Mouse (Mus musculus) left cerebral cortex, adult 18-20 months (tissue): ENCODE data around the gene 4930523C07Rik. TPM values are rescaled to one million over a fixed set of nuclear protein-coding genes. Genes with fewer than 3 reads are reported as not detected.

Experiments used
- DNase-seq, 2 experiments: peaks; one replicate each; pipeline ENCODE4 v3.0.0; 2021 to 2022; ENCODE audit warnings: low spot score in 2 of 2, mixed read lengths in 1 of 2
- total RNA-seq, 2 experiments: library from RNA; stranded (reverse); gene quantifications; 2 replicates each; pipeline ENCODE4 v1.2.3; 2021

Gene 4930523C07Rik
- total RNA-seq, 2 experiments from 2014 or later, result 1.3 to 1.7 TPM

DNA sequence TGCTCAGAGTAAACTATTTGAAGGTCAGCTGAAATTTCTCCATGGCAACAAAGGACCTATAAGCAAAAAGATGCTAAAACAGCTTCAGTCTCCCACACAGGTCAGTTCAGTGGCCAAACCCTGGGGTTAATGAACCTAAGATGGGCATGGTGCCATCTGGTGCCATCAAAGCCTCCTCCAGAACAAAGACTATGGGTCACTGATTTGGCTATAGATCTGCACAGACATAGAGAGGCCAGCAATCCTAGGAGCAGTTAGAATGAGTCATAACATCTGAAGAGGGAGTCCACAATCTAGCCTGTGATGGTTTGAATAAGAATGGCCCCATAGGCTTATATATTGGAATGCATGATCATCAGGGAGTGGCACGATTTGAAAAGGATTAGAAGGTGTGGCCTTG lies 40.1 kb downstream of the 4930523C07Rik start:
- no peak for DNase-seq

- no peak for DNase-seq
Observed at GRCm38 (mm10) chr1:160086651-160087050, 42.5 kb downstream of the 4930523C07Rik start.

DNA sequence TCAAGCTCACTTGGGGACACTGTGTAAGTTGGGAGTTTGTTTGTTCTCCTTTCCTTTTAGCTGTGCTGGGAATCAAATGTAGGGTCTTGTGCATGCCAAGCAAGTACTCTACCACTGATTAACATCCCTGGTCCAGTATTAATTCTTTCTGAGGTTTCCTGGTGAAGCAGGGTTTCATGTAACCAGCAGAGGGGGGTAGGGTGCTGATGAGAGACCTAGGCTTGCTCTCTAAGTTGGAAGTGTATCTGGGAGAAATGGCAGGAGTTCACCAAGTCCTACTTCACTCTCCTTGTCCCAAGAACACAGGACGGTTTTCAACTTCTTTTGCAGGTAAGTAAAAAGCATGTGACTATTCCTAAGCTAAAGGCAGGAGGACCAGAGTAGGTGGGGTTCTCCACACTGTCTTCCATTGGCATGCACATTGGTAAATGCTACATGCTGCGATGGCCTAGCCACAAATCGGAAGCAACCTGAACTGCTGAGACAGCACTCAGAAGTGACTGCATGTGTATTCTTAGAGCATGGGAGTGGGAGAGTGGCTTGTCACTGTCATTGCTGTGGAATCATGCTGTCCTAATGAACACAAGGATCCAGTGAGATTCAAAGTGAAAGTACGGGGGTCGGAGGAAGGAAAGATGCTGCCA lies 55.6 kb downstream of the 4930523C07Rik start:
- no peak for DNase-seq

- peak; percentile 11 to 29 for DNase-seq
Observed at GRCm38 (mm10) chr1:160100996-160101395, 56.8 kb downstream of the 4930523C07Rik start.

DNA sequence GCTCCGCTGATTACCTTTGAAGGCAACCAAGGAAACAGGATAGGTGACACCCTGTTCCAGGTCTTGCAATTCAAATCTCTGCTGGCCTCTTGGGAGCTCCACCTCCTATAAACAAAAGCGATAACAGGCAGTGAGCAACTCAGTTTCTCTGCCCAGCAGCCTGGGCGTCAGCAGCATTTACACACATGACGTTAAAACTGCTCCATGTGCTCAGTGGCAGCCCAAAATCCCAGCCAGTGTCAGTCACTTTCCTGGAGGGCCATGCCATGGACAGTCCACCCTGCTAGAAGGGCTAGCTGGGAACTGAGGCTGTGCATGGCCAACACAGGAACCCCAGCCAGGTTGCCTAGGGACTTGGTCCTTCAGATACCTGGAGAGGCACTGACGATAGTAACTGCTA lies 61.2 kb downstream of the 4930523C07Rik start:
- no peak for DNase-seq

DNA sequence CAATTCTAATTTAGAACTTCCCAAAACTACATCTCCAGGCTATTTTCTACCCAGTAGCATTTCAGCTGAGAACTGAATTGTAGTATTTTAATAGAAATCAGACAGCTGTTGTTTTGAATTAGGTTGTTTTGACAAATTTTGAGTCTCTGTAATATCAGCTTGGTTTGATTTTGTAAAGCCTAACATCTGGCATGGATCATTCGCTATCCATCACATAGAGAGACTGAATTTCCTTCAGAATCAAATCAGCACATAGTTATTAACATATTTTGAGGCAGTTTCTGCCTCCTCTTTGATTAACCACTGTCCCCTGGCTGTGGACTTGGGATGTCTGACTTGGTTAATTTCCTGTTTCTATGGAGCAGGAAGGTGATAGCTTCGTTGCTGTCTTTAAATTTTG lies 64.4 kb downstream of the 4930523C07Rik start:
- DNase-seq, result no peak

DNA sequence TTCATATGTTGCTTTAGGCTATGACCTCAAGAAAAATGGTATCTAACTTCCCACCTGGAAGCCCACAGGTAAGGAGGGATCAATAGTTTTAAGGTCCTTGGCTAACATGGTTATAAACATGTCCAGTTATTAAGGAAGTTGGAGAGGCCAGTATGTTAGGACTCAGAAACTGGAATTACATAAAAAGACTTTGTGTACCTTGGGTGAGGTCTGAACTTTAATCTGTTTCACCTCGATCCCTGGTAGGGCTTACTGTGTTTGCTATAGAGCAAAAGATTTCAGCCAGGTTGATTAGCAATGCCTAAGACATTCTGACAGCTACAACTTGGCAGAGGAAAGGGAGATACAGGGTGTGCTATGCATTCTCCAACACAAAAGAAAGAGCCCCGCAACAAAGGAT lies 79.8 kb downstream of the 4930523C07Rik start:
- no peak for DNase-seq

Other genes with a start within 250 kb of the 4930523C07Rik start
- gene Tnn, start 109.2 kb downstream of the 4930523C07Rik start, total RNA-seq, result under 1 TPM; 0.21 to 0.28 TPM
- 10 to 100 TPM; 71.3 to 71.5 TPM for gene Mrps14, start 150.8 kb downstream of the 4930523C07Rik start, total RNA-seq
- 10 to 100 TPM; 83.7 to 95.0 TPM for gene Cacybp, start 168.5 kb downstream of the 4930523C07Rik start, total RNA-seq